Mouse (Mus musculus) thymus, postnatal 4 days (tissue): ENCODE data around the gene Stk40.
A peak's percentile ranks its signal among the peaks of the same experiment; 100 is the strongest.

Source experiments
- DNase-seq: peaks from one replicate; pipeline ENCODE4 v3.0.0; 2021

The Stk40 gene

GRCm38 (mm10) chr4:126099365-126099764 is 4.4 kb upstream of the Stk40 start:
- DNase-seq: no peak

- no peak for DNase-seq
Observed at GRCm38 (mm10) chr4:126100764-126101163, 3.0 kb upstream of the Stk40 start.

GRCm38 (mm10) chr4:126102061-126102841 is 1.5 kb upstream of the Stk40 start:
- DNase-seq: no peak

DNA sequence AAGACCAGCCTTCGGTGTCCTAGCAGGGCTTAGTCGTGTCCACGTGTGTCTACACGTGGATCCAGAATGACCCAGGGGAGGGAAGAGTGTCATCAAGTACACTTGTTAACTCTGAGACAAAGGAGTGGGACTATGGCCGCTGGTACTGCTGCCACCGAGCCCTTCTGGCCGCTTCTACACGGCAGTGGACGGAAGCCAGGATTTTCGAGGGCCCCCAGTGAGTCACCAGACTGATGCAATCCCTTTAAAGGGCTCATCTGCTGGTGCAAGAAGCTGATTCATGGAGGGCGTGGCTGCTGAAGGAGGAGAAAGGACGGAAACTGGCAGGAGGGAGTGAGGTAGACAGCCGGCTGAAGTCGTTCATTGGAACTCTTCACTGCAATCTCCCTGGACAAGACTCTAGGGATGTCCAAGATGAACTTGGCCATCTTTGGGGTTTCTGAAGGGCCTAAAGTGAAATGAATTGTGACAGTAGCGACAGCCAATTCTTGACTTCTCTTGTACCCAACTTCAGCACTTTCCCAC is 638 bp upstream of the Stk40 start:
- peak; percentile 63 for DNase-seq

GRCm38 (mm10) chr4:126104261-126105075 is 711 bp downstream of the Stk40 start:
- DNase-seq: no peak

DNA sequence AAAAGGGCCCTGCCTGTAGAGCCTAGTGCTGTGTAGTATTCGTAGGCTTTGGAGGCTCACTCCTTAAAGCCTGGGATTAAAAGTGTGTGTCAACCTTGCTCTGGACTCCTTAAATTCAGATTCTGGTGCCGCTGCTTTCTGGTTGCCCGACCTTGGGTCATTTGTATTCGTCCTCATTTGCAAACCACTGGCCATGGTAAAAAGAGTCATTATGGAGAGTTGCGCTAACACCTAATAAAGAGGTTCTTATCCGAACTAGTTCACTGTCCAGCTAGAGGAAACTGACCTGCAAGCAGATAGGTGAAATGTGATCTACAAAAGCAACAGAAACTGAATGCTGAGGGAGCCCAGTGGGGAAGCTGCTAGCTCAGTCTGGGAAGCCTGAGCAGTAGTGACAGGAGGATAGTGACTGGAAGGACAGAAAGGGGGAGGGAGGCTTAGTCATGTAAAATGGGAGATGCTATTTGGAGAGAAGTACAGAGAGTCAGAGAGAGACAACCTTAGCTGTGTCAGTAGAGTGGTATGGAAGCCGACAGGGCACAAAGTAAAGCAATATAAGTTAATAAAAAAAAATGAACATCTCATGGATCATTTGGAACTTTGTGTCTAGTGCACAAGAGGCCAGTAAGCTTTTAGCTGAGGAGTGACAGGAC is 1.5 kb downstream of the Stk40 start:
- no peak for DNase-seq

GRCm38 (mm10) chr4:126108061-126108740 is 4.4 kb downstream of the Stk40 start:
- DNase-seq: no peak

- DNase-seq: no peak
Observed at GRCm38 (mm10) chr4:126109613-126110373, 6.0 kb downstream of the Stk40 start.

GRCm38 (mm10) chr4:126110374-126111152 is 6.8 kb downstream of the Stk40 start:
- DNase-seq: peak; percentile 80

GRCm38 (mm10) chr4:126111153-126111549 is 7.4 kb downstream of the Stk40 start:
- no peak for DNase-seq

- DNase-seq: no peak
Observed at GRCm38 (mm10) chr4:126113243-126113642, 9.5 kb downstream of the Stk40 start.

DNA sequence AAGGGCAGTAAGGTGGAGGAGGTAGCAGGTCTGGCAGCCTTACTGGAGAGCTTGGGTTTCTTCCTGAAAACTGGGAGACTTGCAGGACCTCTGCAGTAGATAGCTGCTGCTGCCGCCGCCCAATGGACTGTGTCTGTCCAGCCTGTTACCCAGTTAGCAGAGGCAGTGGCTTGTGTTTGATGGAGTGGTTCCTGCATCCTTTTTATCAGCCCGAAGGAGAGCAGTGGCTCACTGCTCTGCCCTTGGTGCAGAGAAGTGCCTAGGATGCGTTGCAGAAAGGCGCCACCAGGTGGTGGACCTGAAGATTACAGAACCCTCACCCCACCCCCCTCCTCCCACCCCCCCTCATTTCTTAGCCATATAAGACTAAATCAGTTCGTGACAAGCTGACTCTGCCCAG is 10.2 kb downstream of the Stk40 start:
- DNase-seq: peak; percentile 91

DNA sequence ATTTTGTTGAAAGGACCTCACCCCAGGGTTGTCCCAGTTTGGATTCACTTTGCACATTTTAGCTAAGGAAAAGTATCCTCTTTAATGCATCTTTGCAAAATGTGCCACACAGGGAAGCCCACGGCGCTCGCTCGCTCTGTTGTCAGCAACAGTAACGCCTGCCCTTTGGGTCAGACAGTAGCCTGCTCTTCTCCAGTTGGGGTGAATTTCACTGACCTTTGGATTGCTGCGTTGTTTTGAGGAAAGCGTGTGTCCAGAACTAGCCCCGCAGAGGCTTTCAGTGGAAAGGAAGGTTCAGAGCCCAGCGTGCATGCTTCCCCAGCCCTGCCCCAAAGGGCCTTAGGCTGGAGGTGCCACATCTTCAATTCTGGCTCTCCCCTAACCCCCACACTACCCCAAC is 11.7 kb downstream of the Stk40 start:
- DNase-seq: no peak

DNA sequence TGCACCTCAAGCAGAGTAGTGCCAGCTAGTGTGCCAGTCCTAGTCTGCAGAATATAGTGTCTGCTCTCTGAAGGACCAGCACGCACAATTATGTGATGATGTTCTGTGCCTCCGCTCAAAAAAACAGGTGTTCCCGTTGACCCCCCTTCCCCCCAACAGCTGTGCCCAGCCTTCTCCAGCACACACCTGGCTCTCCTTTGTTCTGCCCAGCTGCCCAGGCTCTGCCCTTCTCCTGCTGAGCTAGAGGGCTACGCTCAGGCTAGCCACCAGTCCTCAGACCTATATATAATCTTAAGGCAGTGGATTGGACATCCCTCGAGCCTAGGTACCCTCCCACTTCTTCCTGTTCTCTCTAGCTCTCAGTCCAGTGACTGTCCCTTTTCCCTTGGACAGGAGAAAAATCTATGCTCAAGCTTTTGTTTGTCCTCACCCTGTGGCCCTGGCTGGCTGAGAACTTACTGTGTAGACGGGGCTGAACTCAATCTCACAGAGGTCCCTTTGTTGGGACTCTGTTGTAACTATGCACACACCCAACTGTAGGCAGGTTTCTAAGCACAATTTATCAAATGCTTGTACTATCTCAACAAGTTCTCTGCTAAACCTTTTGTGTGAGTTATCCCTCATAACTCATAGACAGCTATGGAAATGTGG is 12.2 kb downstream of the Stk40 start:
- DNase-seq: no peak

DNA sequence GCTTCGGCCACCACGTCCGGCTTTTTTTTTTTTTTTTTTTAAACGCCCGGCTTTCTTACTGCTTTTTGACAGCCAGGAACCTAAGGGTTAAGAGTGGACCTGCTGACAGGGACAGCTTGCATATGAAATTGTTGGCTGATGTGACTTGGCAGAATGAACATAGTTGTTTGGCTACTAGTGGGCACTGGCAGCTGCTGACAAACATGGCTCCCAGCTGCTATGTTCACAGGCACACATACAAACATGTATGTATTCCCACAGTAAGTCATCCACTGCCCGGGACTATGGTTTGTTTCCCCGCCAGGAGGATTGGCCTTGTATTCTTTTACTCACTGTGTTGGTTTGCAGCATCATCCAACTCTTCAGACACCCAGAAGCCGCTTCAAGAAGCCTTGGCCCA is 13.4 kb downstream of the Stk40 start:
- no peak for DNase-seq

GRCm38 (mm10) chr4:126118651-126119050 is 14.9 kb downstream of the Stk40 start:
- DNase-seq: no peak

- DNase-seq: no peak
Observed at GRCm38 (mm10) chr4:126119051-126119450, 15.3 kb downstream of the Stk40 start.

- no peak for DNase-seq
Observed at GRCm38 (mm10) chr4:126120052-126120451, 16.3 kb downstream of the Stk40 start.

DNA sequence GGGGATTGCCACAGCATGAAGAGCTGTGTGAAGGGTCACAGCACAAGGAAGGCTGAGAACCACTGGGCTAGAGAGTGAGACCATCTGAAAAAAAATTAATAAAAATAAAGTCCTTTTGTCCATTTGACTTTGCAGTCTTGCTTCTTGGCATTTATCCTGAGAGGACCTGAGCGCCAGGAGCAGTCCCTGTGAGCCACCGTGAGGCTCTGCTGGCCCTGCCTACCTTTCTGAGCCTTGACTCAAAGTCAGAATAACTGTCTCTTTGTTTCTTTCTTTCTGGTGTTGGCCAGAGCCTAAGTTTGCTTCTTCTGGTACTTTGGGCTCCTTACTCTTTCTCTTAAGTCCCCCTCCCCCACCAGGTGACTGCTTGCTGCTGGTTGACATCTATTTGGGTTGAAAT is 16.7 kb downstream of the Stk40 start:
- DNase-seq: no peak

DNA sequence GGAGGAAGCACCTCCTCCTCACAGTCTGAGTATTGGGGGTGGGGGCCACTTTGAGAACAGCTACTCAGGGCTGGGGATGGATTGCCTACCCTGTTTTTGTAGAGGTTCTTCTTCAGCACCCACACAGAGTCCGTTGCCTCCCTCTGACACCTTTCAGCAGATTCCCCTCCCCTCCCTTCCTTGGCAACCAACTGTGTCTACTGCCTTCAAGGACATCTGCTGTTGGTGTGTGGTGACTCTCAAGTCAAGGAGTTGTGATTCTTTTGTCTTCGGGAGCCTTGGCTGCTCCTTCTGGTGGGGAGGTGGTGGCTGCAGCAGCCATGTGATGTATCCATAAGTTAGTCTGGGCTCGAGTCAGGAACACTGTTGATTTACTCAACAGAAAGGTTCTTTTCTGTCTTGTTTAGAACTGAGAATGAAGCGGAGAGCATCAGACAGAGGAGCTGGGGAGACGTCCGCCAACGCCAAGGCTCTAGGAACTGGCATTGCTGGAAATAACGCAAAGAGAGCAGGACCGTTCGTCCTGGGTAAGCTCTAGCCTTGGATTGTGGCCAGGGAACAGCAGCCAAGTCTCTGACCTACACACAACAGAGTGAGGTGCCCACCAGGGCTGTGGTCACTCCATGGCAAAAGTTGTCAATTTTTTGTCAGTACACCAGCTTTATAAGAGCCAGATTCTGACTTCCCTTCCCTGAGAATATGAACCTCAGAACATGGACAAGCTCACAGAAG is 19.7 kb downstream of the Stk40 start:
- no peak for DNase-seq
